Comparison of ENCODE assay signal across 16 mouse cellular contexts in the genomic region with DNA sequence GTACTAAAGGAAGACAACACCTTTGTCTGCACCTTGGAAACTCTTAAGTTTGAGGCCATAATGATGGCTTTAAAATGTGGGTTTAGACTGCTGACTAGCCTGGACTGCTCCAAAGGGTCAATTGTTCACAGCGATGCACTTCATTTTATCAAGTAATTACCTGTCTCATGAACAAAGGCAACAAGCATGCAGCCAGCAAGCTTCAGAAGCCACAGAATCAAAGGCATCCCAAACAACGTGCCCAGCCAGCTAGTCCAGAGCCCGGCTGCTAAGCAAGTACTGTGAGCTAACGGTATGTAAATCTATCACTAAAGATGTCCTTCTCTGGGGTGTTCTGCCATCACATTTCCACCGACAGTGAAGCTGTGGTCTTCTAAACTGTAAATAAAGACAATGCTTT. TPM values are rescaled to one million over a fixed set of nuclear protein-coding genes. Genes with fewer than 3 reads are reported as not detected.
DNase-seq lines count a peak whose midpoint lies in the region; ATAC-seq and TF ChIP-seq lines count a peak whose summit lies in the region.
"Had no signal": no experiment of that assay in that cellular context is flagged by ENCODE, and none has a peak within 500 bp of the region (broad histone marks: within the 10 kb centered on the region; RNA-seq: fewer than 3 reads in every experiment).

No protein-coding gene starts in this region.

- WGBS in forebrain, embryonic 14.5 days, result 13% methylated on average over 5 of the region's 5 CpGs
- 23% methylated on average over 5 of the region's 5 CpGs for WGBS in midbrain, postnatal 0 days

- no peaks in the 10 kb centered on the region for H3K9me3 ChIP-seq in forebrain, embryonic 14.5 days (replicated peaks; ENCODE audit: control insufficient read depth, low read length)
- H3K9me3 ChIP-seq in midbrain, postnatal 0 days (ENCODE audit: low read length), result no peaks in the 10 kb centered on the region
- H3K9me3 ChIP-seq: heart, embryonic 15.5 days; intestine, embryonic 15.5 days had no signal

- H3K4me1 ChIP-seq in forebrain, embryonic 14.5 days (ENCODE audit: control insufficient read depth, insufficient read depth, low read length), result peaks cover 8% of the 10 kb centered on the region
- no peaks in the 10 kb centered on the region for H3K4me1 ChIP-seq in midbrain, postnatal 0 days (ENCODE audit: insufficient read depth, low read length)
- H3K4me1 ChIP-seq: intestine, embryonic 15.5 days had no signal

- H3K4me3 ChIP-seq in layer of hippocampus, adult 2 months, result peak overlapping the region; percentile 79
- peak overlapping the region; percentile 20 for H3K4me3 ChIP-seq in forebrain, embryonic 14.5 days (ENCODE audit: low read depth, low read length)
- peak overlapping the region; percentile 31 for H3K4me3 ChIP-seq in midbrain, postnatal 0 days (ENCODE audit: low read depth, low read length)
- H3K4me3 ChIP-seq: erythroblast, embryonic 14.5 days; heart, embryonic 15.5 days; intestine, embryonic 15.5 days had no signal

- peak overlapping the region; percentile 97 for H3K27ac ChIP-seq in layer of hippocampus, adult 2 months
- H3K27ac ChIP-seq in forebrain, embryonic 14.5 days (ENCODE audit: low read depth, low read length), result peak overlapping the region; percentile 55; the same call in 1 of the 2 replicates
- peak overlapping the region; percentile 4; the same call in 1 of the 2 replicates for H3K27ac ChIP-seq in midbrain, postnatal 0 days (ENCODE audit: low read depth, low read length)
- H3K27ac ChIP-seq: heart, embryonic 15.5 days; intestine, embryonic 15.5 days had no signal

- peak; percentile 32; the same call in 1 of the 2 replicates for ATAC-seq in forebrain, embryonic 14.5 days
- ATAC-seq in midbrain, postnatal 0 days (ENCODE audit: low FRiP score), result no peak
- ATAC-seq: CD4-positive, CD25-positive, alpha-beta regulatory T cell, adult 4 months; intestine, embryonic 15.5 days had no signal

- TF ChIP-seq CTCF in layer of hippocampus, adult 2 months (conservative IDR thresholded peaks at IDR 0.05), result no peak
- TF ChIP-seq CTCF in midbrain, postnatal 0 days (IDR thresholded peaks at IDR 0.05), result no peak

- DNase-seq in layer of hippocampus, adult 2 months (ENCODE audit: low spot score in 2 of 2), result no peak
- no peak for DNase-seq in layer of hippocampus, adult 11-12 months (ENCODE audit: low spot score)
- peak; percentile 65 for DNase-seq in Muller cell, postnatal 12 days (ENCODE audit: inconsistent ontology term)
- peak; percentile 49 for DNase-seq in forebrain, embryonic 14.5 days (ENCODE audit: low spot score)
- peak; percentile 28 for DNase-seq in midbrain, postnatal 0 days (ENCODE audit: low spot score)
- DNase-seq in liver, result no peak
- no peak for DNase-seq in urinary bladder, postnatal 25 days (ENCODE audit: low spot score)
- DNase-seq: cerebellum, postnatal 36 days; gastrocnemius, postnatal 36 days; kidney, postnatal 4 days; lung, embryonic 14.5 days; thymus, postnatal 14 days had no signal

- H3K27me3 ChIP-seq in forebrain, embryonic 14.5 days (replicated peaks; ENCODE audit: control insufficient read depth, insufficient read depth, low read length), result no peaks in the 10 kb centered on the region
- no peaks in the 10 kb centered on the region for H3K27me3 ChIP-seq in midbrain, postnatal 0 days (ENCODE audit: insufficient read depth, low read length)
- H3K27me3 ChIP-seq: heart, embryonic 15.5 days; intestine, embryonic 15.5 days had no signal

- peak overlapping the region; percentile 46 for H3K4me2 ChIP-seq in forebrain, embryonic 14.5 days (ENCODE audit: low read length)
- peak overlapping the region; percentile 45 for H3K4me2 ChIP-seq in midbrain, postnatal 0 days (ENCODE audit: low read depth, low read length, poor library complexity, severe bottlenecking)
- H3K4me2 ChIP-seq: heart, embryonic 15.5 days; intestine, embryonic 15.5 days; lung, embryonic 14.5 days had no signal

- H3K9ac ChIP-seq in forebrain, embryonic 14.5 days (ENCODE audit: low read length), result peak overlapping the region; percentile 55
- peak overlapping the region; percentile 39; the same call in 1 of the 2 replicates for H3K9ac ChIP-seq in midbrain, postnatal 0 days (replicated peaks; ENCODE audit: low read length, poor library complexity, severe bottlenecking)
- H3K9ac ChIP-seq: heart, embryonic 15.5 days; intestine, embryonic 15.5 days; lung, embryonic 14.5 days had no signal

- H3K36me3 ChIP-seq in forebrain, embryonic 14.5 days (ENCODE audit: control insufficient read depth, insufficient read depth, low read length), result no peaks in the 10 kb centered on the region
- H3K36me3 ChIP-seq in midbrain, postnatal 0 days (ENCODE audit: insufficient read depth, low read length), result no peaks in the 10 kb centered on the region
- H3K36me3 ChIP-seq: heart, embryonic 15.5 days; intestine, embryonic 15.5 days had no signal

RNA-seq across cellular contexts. Expression of gene Kctd4, which starts 8.4 kb away (rescaled TPM):
- 10 to 100 TPM; 60.6 to 63.3 TPM for total RNA-seq in layer of hippocampus, adult 2 months (2021)
- 7.7 and 9.5 TPM in 2 replicates for polyA plus RNA-seq in forebrain, embryonic 14.5 days (2014; fragmentation: Nextera tagmentation; extraction: Ambion mirVana)
- 9.4 and 11.8 TPM in 2 replicates for total RNA-seq in midbrain, postnatal 0 days (2014; rRNA removed)
- polyA plus RNA-seq in midbrain, postnatal 0 days (2015; fragmentation: Nextera tagmentation; extraction: Ambion mirVana), result 8.8 and 9.6 TPM in 2 replicates
- total RNA-seq: gastrocnemius, postnatal 36 days had no signal
- polyA plus RNA-seq: erythroblast, embryonic 14.5 days had no signal

RNA-seq across cellular contexts. Expression of gene Gtf2f2, which starts 47.5 kb away (rescaled TPM):
- total RNA-seq in layer of hippocampus, adult 2 months (2021), result 10 to 100 TPM; 19.3 to 22.8 TPM
- polyA plus RNA-seq in forebrain, embryonic 14.5 days (2014; fragmentation: Nextera tagmentation; extraction: Ambion mirVana), result 58.2 and 58.3 TPM in 2 replicates
- 22.7 and 23.4 TPM in 2 replicates for total RNA-seq in midbrain, postnatal 0 days (2014; rRNA removed)
- 38.4 and 42.6 TPM in 2 replicates for polyA plus RNA-seq in midbrain, postnatal 0 days (2015; fragmentation: Nextera tagmentation; extraction: Ambion mirVana)

Comparison
In these comparisons a context has a peak if more than half of its experiments do, and no peak if none do; other contexts are left out.
1. DNase-seq: peak in Muller cell, postnatal 12 days (single experiment), forebrain, embryonic 14.5 days (single experiment) and midbrain, postnatal 0 days (single experiment); none in layer of hippocampus, adult 2 months (0 of 2), layer of hippocampus, adult 11-12 months (single experiment), liver (single experiment) and urinary bladder, postnatal 25 days (single experiment).
2. H3K27ac ChIP-seq: peak in every context shown above with its lines; median percentile 97 in layer of hippocampus, adult 2 months; 55 in forebrain, embryonic 14.5 days; 4 in midbrain, postnatal 0 days.
3. H3K4me3 ChIP-seq: peak in every context shown above with its lines; median percentile 79 in layer of hippocampus, adult 2 months; 31 in midbrain, postnatal 0 days; 20 in forebrain, embryonic 14.5 days.